Mouse (Mus musculus) yolk sac, embryonic 10.5 days (tissue): Measurements from ENCODE around the gene Kcnab2.
A peak's percentile ranks its signal among the peaks of the same experiment; 100 is the strongest.

ENCODE experiments used
- DNase-seq: peaks from one replicate; pipeline ENCODE4 v3.0.0-alpha.2; 2017; ENCODE audit warnings: low spot score

The Kcnab2 gene

DNA sequence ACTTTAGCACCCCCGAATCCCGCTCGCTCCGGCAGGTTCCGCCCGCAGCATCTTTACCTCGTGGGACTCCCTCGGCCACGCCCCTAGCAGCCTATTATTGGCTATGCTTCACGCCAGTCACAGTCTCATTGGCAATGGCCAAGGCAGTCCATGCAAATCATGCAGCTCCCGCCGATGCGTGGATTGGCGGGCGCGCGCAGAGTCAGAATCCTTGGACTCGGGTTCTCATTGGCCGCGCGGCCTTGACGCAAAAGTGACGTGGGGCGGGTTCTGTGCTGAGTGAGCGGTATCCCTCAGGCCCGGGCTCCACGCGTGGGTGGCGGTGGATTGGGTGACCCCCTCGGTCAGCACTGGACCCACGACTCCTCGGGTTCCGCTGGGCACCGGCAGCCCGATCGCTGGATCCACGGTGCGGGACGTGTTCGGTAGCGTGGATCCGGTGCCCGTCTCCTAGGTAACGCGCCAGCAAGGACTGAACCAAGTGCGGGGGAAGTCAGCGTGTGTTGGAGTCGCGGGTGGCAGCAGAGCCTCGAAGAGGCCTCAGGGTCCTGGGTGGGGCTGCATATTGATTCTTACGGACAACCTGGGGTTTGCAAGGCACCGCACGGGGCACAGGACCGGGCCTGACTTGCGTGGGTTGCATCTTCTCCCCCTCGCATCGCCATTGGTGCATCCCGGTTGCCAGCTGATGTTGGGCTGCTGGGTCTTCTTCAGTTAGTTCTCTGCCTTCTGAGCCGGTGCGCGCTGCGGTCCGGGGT is at the start of gene Kcnab2:
Gene Kcnab2, minus strand, starts transcription at position 406 of the 758 bp plus-strand sequence.
- peak; percentile 91 for DNase-seq

DNA sequence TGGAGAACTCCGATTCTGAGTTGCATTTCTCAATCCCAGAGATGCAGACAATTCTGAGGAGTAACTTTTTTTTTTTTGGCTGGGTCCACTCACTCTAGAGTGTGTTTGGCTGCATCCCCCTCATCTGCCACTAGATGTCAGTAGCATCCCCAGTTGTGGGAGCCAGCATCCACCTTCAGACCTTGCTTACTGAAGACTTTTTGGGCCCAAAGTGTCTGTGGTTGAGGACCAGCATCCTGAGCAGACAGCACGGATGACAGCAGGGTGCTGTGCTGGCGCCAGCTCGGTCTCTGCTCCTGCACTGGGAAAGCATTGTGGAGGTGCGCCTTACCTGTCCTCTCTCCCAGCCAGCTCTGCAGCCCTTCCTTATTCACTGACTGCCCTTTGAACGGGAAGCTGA is 42.4 kb upstream of the Kcnab2 start:
- DNase-seq = no peak

- no peak for DNase-seq
These were observed 41.4 kb upstream of the Kcnab2 start for GRCm38 (mm10) chr4:152519106-152519505.

DNA sequence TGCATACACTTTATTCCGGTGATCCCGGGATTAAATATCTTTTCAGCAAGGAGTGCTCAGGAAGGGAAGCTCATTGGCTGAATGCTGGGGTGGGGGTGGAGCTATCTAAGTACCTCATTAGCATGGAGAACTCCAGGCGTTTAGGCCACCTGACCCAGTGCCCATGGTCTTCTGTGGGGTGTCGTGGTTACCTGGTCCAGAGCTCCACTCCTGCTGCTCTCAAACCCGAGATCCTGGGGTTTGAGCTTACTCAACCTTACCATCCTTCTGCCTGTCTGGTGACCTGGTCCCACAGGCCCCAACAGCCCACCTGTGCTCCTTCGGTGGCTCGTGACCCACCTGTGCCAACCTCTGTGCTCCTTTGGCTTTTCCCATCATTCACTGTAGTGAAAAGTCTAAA is 37.2 kb upstream of the Kcnab2 start:
- DNase-seq = no peak

GRCm38 (mm10) chr4:152512221-152512925 is 34.7 kb upstream of the Kcnab2 start:
- DNase-seq = no peak

GRCm38 (mm10) chr4:152494360-152494879 is 16.7 kb upstream of the Kcnab2 start:
- no peak for DNase-seq

- no peak for DNase-seq
These were observed 13.7 kb upstream of the Kcnab2 start for GRCm38 (mm10) chr4:152491250-152491899.

DNA sequence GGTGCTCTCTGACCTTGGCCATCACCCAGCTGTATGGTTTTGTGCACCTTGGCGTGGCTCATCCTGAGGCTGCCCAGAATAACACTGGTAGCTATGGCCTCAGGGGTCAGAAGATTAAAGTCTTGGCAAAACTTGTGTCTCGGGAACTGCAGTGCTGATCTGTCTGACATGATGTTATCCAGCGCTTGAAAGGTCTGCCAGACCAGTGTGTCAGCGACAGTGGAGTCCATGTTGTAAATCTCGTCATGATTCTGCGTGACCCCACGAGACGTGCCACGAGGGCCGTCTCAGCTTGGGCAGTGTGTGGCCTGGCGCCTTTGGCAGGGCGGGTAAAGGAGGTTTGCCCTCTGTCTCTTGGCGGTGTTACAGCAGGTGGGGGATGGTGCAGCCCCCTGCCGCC is 12.6 kb upstream of the Kcnab2 start:
- DNase-seq = no peak

DNA sequence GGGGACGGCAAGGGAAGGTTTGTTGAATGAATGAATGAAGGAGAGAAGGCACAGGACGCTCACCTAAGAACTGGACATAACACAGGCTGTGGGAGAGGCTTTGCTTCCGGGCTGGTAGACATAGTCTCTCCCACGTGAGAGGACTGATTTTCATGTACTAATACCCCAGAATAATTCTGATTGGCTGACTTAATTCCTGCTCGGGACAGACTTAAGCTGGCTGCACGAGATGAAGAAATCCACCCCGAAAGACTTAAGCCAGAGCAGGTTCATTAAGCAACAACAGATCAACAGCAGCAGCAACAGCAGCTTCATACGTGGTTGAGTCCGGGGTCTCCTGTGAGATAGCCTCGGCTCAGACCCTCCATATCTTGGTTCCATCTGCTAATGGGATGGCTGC is 10.4 kb upstream of the Kcnab2 start:
- no peak for DNase-seq

GRCm38 (mm10) chr4:152480426-152480825 is 2.8 kb upstream of the Kcnab2 start:
- DNase-seq = no peak

DNA sequence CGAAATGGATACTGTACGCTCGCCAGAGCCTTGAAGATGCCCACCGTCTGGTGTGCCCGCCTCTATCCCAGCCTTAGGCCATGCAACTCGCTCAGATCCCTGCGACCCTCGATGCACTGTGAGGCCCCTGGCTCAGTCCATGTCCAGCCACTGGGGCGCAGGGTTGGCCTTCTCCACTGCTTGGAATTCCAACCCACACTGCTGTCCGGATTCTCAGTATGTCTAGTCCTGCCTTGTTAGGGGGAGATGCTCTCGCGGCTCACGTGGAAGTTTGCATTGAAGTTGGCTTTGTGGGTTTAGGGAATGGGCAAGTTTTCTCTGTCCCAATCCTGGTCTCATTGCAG is 525 bp upstream of the Kcnab2 start:
- no peak for DNase-seq

DNA sequence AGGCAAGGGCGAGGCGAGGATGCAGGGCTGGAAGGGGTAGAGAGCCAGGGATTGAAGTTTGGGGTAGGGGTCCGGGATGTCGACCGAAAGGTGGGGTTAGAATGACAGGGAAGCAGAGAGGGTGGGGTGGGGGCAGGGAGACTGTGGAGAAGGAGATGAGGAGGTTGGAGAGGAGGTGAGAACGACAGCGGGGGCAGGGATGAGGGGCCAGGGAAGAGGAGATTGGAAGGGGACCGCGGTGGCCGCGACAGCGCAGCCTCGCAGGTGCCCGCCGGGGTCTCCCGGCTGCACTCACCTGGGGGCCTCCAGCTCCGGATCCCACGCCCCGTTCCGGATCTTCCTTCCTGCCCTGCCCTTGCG is 585 bp downstream of the Kcnab2 start:
- no peak for DNase-seq

DNA sequence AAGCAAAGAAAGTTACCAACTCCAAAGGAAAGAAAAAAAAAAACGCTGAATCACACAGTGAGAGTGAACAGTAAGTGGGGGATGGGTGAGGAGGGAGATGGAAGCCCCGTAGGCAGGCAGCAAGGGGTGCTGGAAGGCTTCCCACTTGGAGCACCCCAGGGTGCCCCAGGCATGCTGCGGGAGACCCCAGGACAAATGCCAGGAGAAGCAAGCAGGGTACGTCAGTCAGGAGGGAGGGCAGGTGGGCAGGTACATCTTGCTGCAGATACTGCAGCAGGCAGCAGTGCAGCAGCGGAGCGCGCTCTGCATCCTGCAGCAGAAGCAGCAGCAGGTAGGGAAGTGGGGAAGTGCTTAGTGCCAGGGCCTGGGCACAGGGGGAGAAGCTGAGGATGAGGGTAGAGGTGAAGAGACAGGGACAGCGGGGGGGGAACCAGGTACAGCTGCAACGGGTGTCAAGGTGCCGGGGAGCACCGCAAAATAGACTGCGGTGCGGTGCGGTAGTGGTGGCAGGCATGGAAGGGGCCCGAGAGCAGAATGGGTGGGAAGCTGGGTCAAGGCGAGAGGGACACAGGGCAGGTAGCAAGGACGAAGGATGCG is 1.1 kb downstream of the Kcnab2 start, which contains the start of gene Nphp4:
Gene Nphp4, plus strand, starts transcription at position 280 of the 597 bp plus-strand sequence.
- no peak for DNase-seq

GRCm38 (mm10) chr4:152475941-152476340 is 1.7 kb downstream of the Kcnab2 start:
- DNase-seq = no peak

DNA sequence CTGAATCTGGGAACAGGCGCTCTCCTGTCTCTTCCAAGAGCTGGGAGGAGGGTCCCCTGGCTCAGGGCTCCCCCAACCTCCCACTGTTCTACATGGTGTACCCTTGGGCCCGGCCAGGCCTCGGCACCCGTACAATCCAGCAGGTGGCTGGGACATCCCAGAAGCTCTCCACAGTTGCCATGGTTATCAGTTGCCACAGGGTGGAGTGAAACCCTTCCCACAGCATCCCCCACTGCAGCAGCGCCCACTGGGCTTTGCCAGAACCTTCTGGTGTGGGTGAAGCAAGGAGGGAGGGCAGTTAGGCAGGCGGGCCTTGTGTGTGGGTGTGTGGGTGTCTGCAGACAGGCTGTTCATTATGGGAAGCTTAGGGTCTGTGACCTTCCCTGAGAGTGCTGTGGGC is 9.7 kb downstream of the Kcnab2 start:
- DNase-seq = no peak

DNA sequence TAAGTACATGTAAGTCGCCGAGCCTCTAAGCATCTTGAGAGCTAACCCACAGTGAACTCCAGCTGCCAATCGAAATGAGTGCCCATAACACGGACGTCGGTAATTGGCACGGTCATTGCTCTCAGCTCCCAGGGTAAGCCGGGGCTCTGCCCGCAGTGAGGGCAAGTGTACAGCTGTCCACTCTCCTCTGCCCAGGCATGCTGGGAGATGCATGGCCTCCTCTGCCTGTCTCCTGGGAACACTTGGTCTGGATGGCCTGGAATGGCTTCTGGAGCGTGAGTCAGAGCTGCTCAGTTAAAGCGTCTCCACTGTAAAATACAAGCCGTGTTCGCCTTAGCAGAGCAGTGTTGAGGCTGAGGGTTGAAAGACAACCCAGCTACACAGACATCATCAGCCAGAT is 11.1 kb downstream of the Kcnab2 start:
- no peak for DNase-seq

- no peak for DNase-seq
These were observed 12.6 kb downstream of the Kcnab2 start for GRCm38 (mm10) chr4:152465116-152465515.

GRCm38 (mm10) chr4:152463147-152463546 is 14.5 kb downstream of the Kcnab2 start:
- no peak for DNase-seq

DNA sequence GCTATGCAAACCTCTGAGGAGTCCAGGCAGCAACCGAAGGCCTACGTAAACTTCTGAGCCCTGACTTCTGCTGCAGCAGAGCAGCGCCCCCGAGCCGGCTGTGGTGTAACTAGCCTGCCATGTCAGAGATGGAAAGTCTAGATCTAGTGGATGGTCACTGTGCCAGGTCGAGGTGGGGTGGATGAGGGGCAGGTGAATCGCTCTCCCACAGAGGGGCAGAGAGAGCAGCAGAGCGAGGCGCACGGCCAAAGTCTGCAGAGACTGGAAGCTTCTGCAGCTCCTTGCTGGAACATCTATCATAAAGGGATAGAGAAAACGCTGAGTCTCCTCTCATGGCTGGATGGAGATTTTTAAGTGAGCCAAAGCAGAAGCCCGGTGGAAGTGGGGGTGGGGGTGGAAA is 15.2 kb downstream of the Kcnab2 start:
- no peak for DNase-seq

DNA sequence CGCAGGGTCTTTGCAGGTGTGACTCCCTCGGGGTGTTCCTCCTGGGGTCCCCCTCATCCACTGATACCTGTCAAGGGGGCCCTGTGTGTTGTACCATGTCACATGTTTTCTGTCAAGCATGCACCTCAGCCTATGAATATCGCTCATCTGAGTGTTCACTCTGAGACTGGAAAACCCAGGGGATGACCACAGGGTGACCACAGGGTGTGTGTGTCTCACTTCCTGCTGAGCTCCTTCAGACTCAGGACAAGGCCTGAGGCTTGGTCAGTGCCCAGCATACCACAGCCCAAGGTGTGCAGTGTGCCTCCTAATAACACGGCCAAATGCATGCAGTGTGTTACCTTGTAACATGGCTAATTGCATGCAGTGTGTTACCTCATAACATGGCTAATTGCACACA is 20.0 kb downstream of the Kcnab2 start:
- DNase-seq = no peak

DNA sequence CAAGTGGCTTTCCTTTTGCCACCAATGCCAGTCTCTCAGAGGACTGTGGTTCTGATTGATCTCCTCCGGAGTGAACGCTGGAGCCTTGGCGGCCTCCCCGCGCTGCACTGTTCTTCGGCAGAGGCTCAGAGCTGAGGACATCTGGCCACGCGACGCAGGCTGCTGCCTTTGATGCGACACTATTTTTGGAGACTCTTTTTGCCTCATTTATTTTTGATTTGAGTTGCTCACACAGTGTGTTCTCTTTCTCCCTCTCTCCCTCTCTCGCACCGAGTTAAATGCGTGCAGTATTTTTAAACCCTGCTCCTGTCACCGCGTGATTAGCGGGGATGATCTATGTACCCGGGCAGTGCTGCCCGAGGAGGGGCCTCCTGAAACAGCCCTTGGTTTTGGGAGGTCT is 21.1 kb downstream of the Kcnab2 start:
- no peak for DNase-seq

GRCm38 (mm10) chr4:152454153-152454552 is 23.5 kb downstream of the Kcnab2 start:
- no peak for DNase-seq

DNA sequence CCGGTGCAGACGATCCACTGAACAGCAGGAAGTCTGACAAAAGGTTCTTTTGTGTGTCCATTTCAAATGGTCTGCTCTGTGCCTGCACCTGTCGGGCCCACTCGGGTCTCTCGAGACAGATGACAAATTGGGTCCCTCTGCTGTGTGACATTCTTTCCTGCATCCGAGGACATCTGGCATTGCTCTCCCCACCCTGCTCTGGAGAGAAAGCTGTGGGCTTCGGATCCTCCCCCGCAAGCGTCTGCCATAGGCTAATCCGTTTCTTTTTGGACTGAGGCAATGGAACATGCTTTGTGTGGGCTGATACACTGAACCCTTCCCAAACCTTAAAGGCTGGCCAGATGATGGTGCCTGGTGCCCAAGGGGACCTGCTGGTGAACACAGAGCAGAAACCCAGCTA is 24.6 kb downstream of the Kcnab2 start:
- DNase-seq = no peak
